Mouse (Mus musculus): ENCODE measurements around the gene Stom. TPM values are rescaled to one million over a fixed set of nuclear protein-coding genes. Genes with fewer than 3 reads are reported as not detected.

Gene Stom
- 16.0 and 18.8 TPM in 2 replicates for polyA plus RNA-seq (2012; rRNA removed)

GRCm38 (mm10) chr2:35336388-35337280 lies at the start of gene Stom:
Gene Stom (minus strand): TSS chr2:35336976.
- no peaks in the 10 kb centered on the region for H3K27me3 ChIP-seq (replicated peaks; ENCODE audit: control insufficient read depth, insufficient read depth, low read length)
- TF ChIP-seq CTCF (conservative IDR thresholded peaks at IDR 0.05; ENCODE audit: insufficient read depth, insufficient read length, low read depth, low read length) (no peak), POLR2A (IDR thresholded peaks at IDR 0.05; ENCODE audit: low read depth, low read length) (peak; percentile 65)
- peak within 1 kb of the TSS; percentile 81 for H3K27ac ChIP-seq (ENCODE audit: insufficient read depth, low read depth, low read length)
- peak; percentile 100 for DNase-seq
- no peaks in the 10 kb centered on the region for H3K36me3 ChIP-seq (ENCODE audit: control insufficient read depth, insufficient read depth, low read length)
- under 1% methylated on average over 45 of the region's 45 CpGs for WGBS
- 0 out of 2 replicates have a peak, but pooled peaks cover 2% of the 10 kb centered on the region for H3K4me1 ChIP-seq (ENCODE audit: control insufficient read depth, insufficient read depth, low read length)
- peak within 1 kb of the TSS; percentile 53 for H3K4me3 ChIP-seq (ENCODE audit: insufficient read depth, low read depth, low read length)

GRCm38 (mm10) chr2:35385441-35385871 lies 48.7 kb upstream of the Stom start:
- 45% methylated on average over 9 of the region's 9 CpGs for WGBS

GRCm38 (mm10) chr2:35379306-35379705 lies 42.5 kb upstream of the Stom start:
- Histone ChIP-seq H3K27ac (ENCODE audit: insufficient read depth, low read depth, low read length) (no peak overlapping the region), H3K4me3 (ENCODE audit: insufficient read depth, low read depth, low read length) (no peak overlapping the region), H3K27me3 (replicated peaks; ENCODE audit: control insufficient read depth, insufficient read depth, low read length) (no peaks in the 10 kb centered on the region), H3K36me3 (ENCODE audit: control insufficient read depth, insufficient read depth, low read length) (no peaks in the 10 kb centered on the region), H3K4me1 (ENCODE audit: control insufficient read depth, insufficient read depth, low read length) (no peaks in the 10 kb centered on the region)
- no peak for TF ChIP-seq POLR2A (IDR thresholded peaks at IDR 0.05; ENCODE audit: low read depth, low read length)
- TF ChIP-seq CTCF (conservative IDR thresholded peaks at IDR 0.05; ENCODE audit: insufficient read depth, insufficient read length, low read depth, low read length) = no peak
- WGBS = 71% methylated on average over 9 of the region's 9 CpGs
- no peak for DNase-seq

More at GRCm38 (mm10) chr2:35385441-35385871, 48.7 kb upstream of the Stom start:
- TF ChIP-seq POLR2A (IDR thresholded peaks at IDR 0.05; ENCODE audit: low read depth, low read length) = no peak
- no peak for TF ChIP-seq CTCF (conservative IDR thresholded peaks at IDR 0.05; ENCODE audit: insufficient read depth, insufficient read length, low read depth, low read length)
- H3K27me3 ChIP-seq (replicated peaks; ENCODE audit: control insufficient read depth, insufficient read depth, low read length) = no peaks in the 10 kb centered on the region
- H3K27ac ChIP-seq (ENCODE audit: insufficient read depth, low read depth, low read length) = no peak overlapping the region
- no peak for DNase-seq
- H3K4me3 ChIP-seq (ENCODE audit: insufficient read depth, low read depth, low read length) = no peak overlapping the region
- no peaks in the 10 kb centered on the region for H3K36me3 ChIP-seq (ENCODE audit: control insufficient read depth, insufficient read depth, low read length)
- no peaks in the 10 kb centered on the region for H3K4me1 ChIP-seq (ENCODE audit: control insufficient read depth, insufficient read depth, low read length)

GRCm38 (mm10) chr2:35377600-35377999 lies 40.8 kb upstream of the Stom start:
- TF ChIP-seq CTCF (conservative IDR thresholded peaks at IDR 0.05; ENCODE audit: insufficient read depth, insufficient read length, low read depth, low read length) (no peak), POLR2A (IDR thresholded peaks at IDR 0.05; ENCODE audit: low read depth, low read length) (no peak)
- DNase-seq = no peak
- 26% methylated on average over 6 of the region's 6 CpGs for WGBS
- no peaks in the 10 kb centered on the region for H3K36me3 ChIP-seq (ENCODE audit: control insufficient read depth, insufficient read depth, low read length)
- no peak overlapping the region for H3K27ac ChIP-seq (ENCODE audit: insufficient read depth, low read depth, low read length)
- no peaks in the 10 kb centered on the region for H3K27me3 ChIP-seq (replicated peaks; ENCODE audit: control insufficient read depth, insufficient read depth, low read length)
- no peak overlapping the region for H3K4me3 ChIP-seq (ENCODE audit: insufficient read depth, low read depth, low read length)
- H3K4me1 ChIP-seq (ENCODE audit: control insufficient read depth, insufficient read depth, low read length) = no peaks in the 10 kb centered on the region

- no peaks in the 10 kb centered on the region for H3K36me3 ChIP-seq (ENCODE audit: control insufficient read depth, insufficient read depth, low read length)
- H3K27ac ChIP-seq (ENCODE audit: insufficient read depth, low read depth, low read length) = no peak overlapping the region
- no peak overlapping the region for H3K4me3 ChIP-seq (ENCODE audit: insufficient read depth, low read depth, low read length)
- H3K27me3 ChIP-seq (replicated peaks; ENCODE audit: control insufficient read depth, insufficient read depth, low read length) = no peaks in the 10 kb centered on the region
- DNase-seq = peak; percentile 13
- H3K4me1 ChIP-seq (ENCODE audit: control insufficient read depth, insufficient read depth, low read length) = no peaks in the 10 kb centered on the region
- no peak for TF ChIP-seq POLR2A (IDR thresholded peaks at IDR 0.05; ENCODE audit: low read depth, low read length)
- TF ChIP-seq CTCF (conservative IDR thresholded peaks at IDR 0.05; ENCODE audit: insufficient read depth, insufficient read length, low read depth, low read length) = peak; percentile 55
- WGBS = 27% methylated on average over 3 of the region's 3 CpGs
Measured at GRCm38 (mm10) chr2:35373003-35373402, 36.2 kb upstream of the Stom start.

GRCm38 (mm10) chr2:35370686-35371085 lies 33.9 kb upstream of the Stom start:
- no peak overlapping the region for H3K27ac ChIP-seq (ENCODE audit: insufficient read depth, low read depth, low read length)
- DNase-seq = no peak
- TF ChIP-seq CTCF (conservative IDR thresholded peaks at IDR 0.05; ENCODE audit: insufficient read depth, insufficient read length, low read depth, low read length) (no peak), POLR2A (IDR thresholded peaks at IDR 0.05; ENCODE audit: low read depth, low read length) (no peak)
- H3K4me1 ChIP-seq (ENCODE audit: control insufficient read depth, insufficient read depth, low read length) = no peaks in the 10 kb centered on the region
- H3K36me3 ChIP-seq (ENCODE audit: control insufficient read depth, insufficient read depth, low read length) = no peaks in the 10 kb centered on the region
- no peak overlapping the region for H3K4me3 ChIP-seq (ENCODE audit: insufficient read depth, low read depth, low read length)
- no peaks in the 10 kb centered on the region for H3K27me3 ChIP-seq (replicated peaks; ENCODE audit: control insufficient read depth, insufficient read depth, low read length)

- no peak within 1 kb of the TSS for H3K4me3 ChIP-seq (ENCODE audit: insufficient read depth, low read depth, low read length)
- no peaks in the 10 kb centered on the region for H3K27me3 ChIP-seq (replicated peaks; ENCODE audit: control insufficient read depth, insufficient read depth, low read length)
- TF ChIP-seq POLR2A (IDR thresholded peaks at IDR 0.05; ENCODE audit: low read depth, low read length) (no peak), CTCF (conservative IDR thresholded peaks at IDR 0.05; ENCODE audit: insufficient read depth, insufficient read length, low read depth, low read length) (no peak)
- H3K4me1 ChIP-seq (ENCODE audit: control insufficient read depth, insufficient read depth, low read length) = no peaks in the 10 kb centered on the region
- H3K36me3 ChIP-seq (ENCODE audit: control insufficient read depth, insufficient read depth, low read length) = no peaks in the 10 kb centered on the region
- 77% methylated on average over 2 of the region's 2 CpGs for WGBS
- H3K27ac ChIP-seq (ENCODE audit: insufficient read depth, low read depth, low read length) = no peak within 1 kb of the TSS
- no peak for DNase-seq
Measured at GRCm38 (mm10) chr2:35367629-35368028, 30.9 kb upstream of the Stom start, which contains the start of gene 4930568D16Rik. Gene 4930568D16Rik (minus strand): TSS chr2:35367729.

Measured in kidney, adult 2 months (tissue).